Comparison of ENCODE assay signal across 8 mouse cellular contexts in genomic region chr16:10272256-10272655, GRCm38 (mm10). TPM values are rescaled to one million over a fixed set of nuclear protein-coding genes. Genes with fewer than 3 reads are reported as not detected.
DNase-seq lines count a peak whose midpoint lies in the region; ATAC-seq and TF ChIP-seq lines count a peak whose summit lies in the region.

No protein-coding gene starts in this region.

- H3K36me3 ChIP-seq in forebrain, postnatal 0 days (ENCODE audit: insufficient read depth) = no peaks in the 10 kb centered on the region
- no peaks in the 10 kb centered on the region for H3K36me3 ChIP-seq in forebrain, embryonic 15.5 days
- H3K36me3 ChIP-seq in limb, embryonic 10.5 days = no peaks in the 10 kb centered on the region
- H3K36me3 ChIP-seq in small intestine, adult 2 months (ENCODE audit: control insufficient read depth, insufficient read depth, low read length) = no peaks in the 10 kb centered on the region

- H3K27me3 ChIP-seq in forebrain, postnatal 0 days (ENCODE audit: insufficient read depth, low read length) = no peaks in the 10 kb centered on the region
- no peaks in the 10 kb centered on the region for H3K27me3 ChIP-seq in forebrain, embryonic 15.5 days
- H3K27me3 ChIP-seq in limb, embryonic 10.5 days (ENCODE audit: low read depth, poor library complexity, severe bottlenecking) = no peaks in the 10 kb centered on the region
- H3K27me3 ChIP-seq in small intestine, adult 2 months (ENCODE audit: control insufficient read depth, insufficient read depth, low read length) = no peaks in the 10 kb centered on the region

- TF ChIP-seq POLR2A in small intestine, adult 2 months (IDR thresholded peaks at IDR 0.05; ENCODE audit: low read depth, low read length) = no peak

- H3K4me3 ChIP-seq in forebrain, postnatal 0 days (ENCODE audit: low read depth, low read length) = no peak overlapping the region
- H3K4me3 ChIP-seq in forebrain, embryonic 15.5 days = no peak overlapping the region
- H3K4me3 ChIP-seq in limb, embryonic 10.5 days = no peak overlapping the region
- H3K4me3 ChIP-seq in small intestine, adult 2 months (ENCODE audit: low read depth, low read length) = no peak overlapping the region

- 0 out of 2 replicates have a peak, but pooled peaks cover 5% of the 10 kb centered on the region for H3K9me3 ChIP-seq in forebrain, postnatal 0 days (ENCODE audit: low read length)
- peaks cover 5% of the 10 kb centered on the region; the same call in 1 of the 2 replicates for H3K9me3 ChIP-seq in forebrain, embryonic 15.5 days
- H3K9me3 ChIP-seq in limb, embryonic 10.5 days (replicated peaks) = 0 out of 2 replicates have a peak, but pooled peaks cover 5% of the 10 kb centered on the region

- ATAC-seq in forebrain, postnatal 0 days = no peak
- no peak for ATAC-seq in forebrain, embryonic 15.5 days (replicated peaks)
- 0 out of 2 replicates have a peak, but pooled peaks have one; percentile 57 for ATAC-seq in frontal cortex, adult (ENCODE audit: low TSS enrichment)

- 26% methylated on average over 3 of the region's 3 CpGs for WGBS in forebrain, postnatal 0 days
- 28% methylated on average over 3 of the region's 3 CpGs for WGBS in forebrain, embryonic 15.5 days
- 19% methylated on average over 3 of the region's 3 CpGs for WGBS in limb, embryonic 10.5 days
- 10% methylated on average over 3 of the region's 3 CpGs for WGBS in small intestine, adult 2 months

- peak; percentile 72 for TF ChIP-seq CTCF in forebrain, postnatal 0 days (IDR thresholded peaks at IDR 0.05; ENCODE audit: low read depth)
- 0 out of 2 replicates have a peak, but pooled peaks have one; percentile 14 for TF ChIP-seq CTCF in small intestine, adult 2 months (IDR thresholded peaks at IDR 0.05; ENCODE audit: extremely low read depth, insufficient read length, insufficient replicate concordance, low read depth, low read length)

- H3K4me1 ChIP-seq in forebrain, postnatal 0 days (ENCODE audit: insufficient read depth) = no peaks in the 10 kb centered on the region
- no peaks in the 10 kb centered on the region for H3K4me1 ChIP-seq in forebrain, embryonic 15.5 days
- H3K4me1 ChIP-seq in limb, embryonic 10.5 days = no peaks in the 10 kb centered on the region
- H3K4me1 ChIP-seq in small intestine, adult 2 months (ENCODE audit: control insufficient read depth, insufficient read depth, insufficient read length, low read length) = peaks cover 2% of the 10 kb centered on the region; the same call in 1 of the 2 replicates

- no peak overlapping the region for H3K4me2 ChIP-seq in forebrain, postnatal 0 days (ENCODE audit: low read depth)
- H3K4me2 ChIP-seq in forebrain, embryonic 15.5 days (replicated peaks) = no peak overlapping the region

- no peak overlapping the region for H3K27ac ChIP-seq in forebrain, postnatal 0 days (ENCODE audit: low read depth, low read length)
- H3K27ac ChIP-seq in forebrain, embryonic 15.5 days (replicated peaks) = no peak overlapping the region
- H3K27ac ChIP-seq in limb, embryonic 10.5 days = no peak overlapping the region
- no peak overlapping the region for H3K27ac ChIP-seq in small intestine, adult 2 months (ENCODE audit: insufficient read depth, low read depth, low read length)

- no peak overlapping the region for H3K9ac ChIP-seq in forebrain, postnatal 0 days
- no peak overlapping the region for H3K9ac ChIP-seq in forebrain, embryonic 15.5 days (replicated peaks)

- peak; percentile 75 for DNase-seq in forebrain, postnatal 0 days
- peak; percentile 51 for DNase-seq in ovary, postnatal 14 days (ENCODE audit: low spot score)
- DNase-seq in ovary, adult 18-20 months (ENCODE audit: low spot score) = no peak
- DNase-seq in brain, adult 2 months (ENCODE audit: low read depth, low spot score) = peak; percentile 77
- peak; percentile 59 for DNase-seq in limb, embryonic 10.5 days (ENCODE audit: low spot score)

RNA-seq across cellular contexts. Expression of gene Emp2, which starts 41.5 kb away (rescaled TPM):
- 11.3 and 12.1 TPM in 2 replicates for total RNA-seq in forebrain, postnatal 0 days (2014; rRNA removed)
- 13.2 and 18.5 TPM in 2 replicates for polyA plus RNA-seq in forebrain, postnatal 0 days (2015; fragmentation: Nextera tagmentation; extraction: Ambion mirVana)
- polyA plus RNA-seq in forebrain, embryonic 15.5 days (2015; fragmentation: Nextera tagmentation; extraction: Ambion mirVana) = 5.9 and 7.2 TPM in 2 replicates
- polyA plus RNA-seq in limb, embryonic 10.5 days (2016; fragmentation: Nextera tagmentation; extraction: Ambion mirVana) = 2.4 and 4.2 TPM in 2 replicates
- polyA plus RNA-seq in small intestine, adult 2 months (2012; rRNA removed) = 5.3 and 5.5 TPM in 2 replicates
